ENCODE assay signal across 17 mouse cellular contexts in the genomic region with DNA sequence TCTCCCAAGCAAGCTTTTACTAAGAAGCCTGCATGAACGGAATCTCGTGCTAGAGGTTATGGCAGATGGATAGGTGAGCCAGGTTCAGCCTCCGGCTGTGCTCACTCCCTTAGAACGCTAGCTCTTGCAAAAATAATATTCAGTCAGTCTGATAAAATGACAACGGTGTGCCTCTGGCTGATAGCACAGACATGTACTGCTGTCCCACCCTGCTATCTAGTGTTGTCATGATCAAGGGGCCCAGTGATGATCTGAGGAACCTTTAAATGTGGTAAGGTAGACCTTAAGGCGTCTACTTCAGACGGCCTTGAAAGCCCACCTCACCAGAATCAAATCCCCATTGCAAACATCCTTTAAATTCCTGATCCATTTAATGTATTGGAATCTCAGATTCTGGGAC. TPM values are rescaled to one million over a fixed set of nuclear protein-coding genes. Genes with fewer than 3 reads are reported as not detected.
DNase-seq lines count a peak whose midpoint lies in the region; ATAC-seq lines count a peak whose summit lies in the region.
"Had no signal": no experiment of that assay in that cellular context is flagged by ENCODE, and none has a peak within 500 bp of the region (broad histone marks: within the 10 kb centered on the region; RNA-seq: fewer than 3 reads in every experiment).

No protein-coding gene starts in this region.

- H3K9ac ChIP-seq in forebrain, embryonic 15.5 days (replicated peaks) = no peak overlapping the region
- no peak overlapping the region for H3K9ac ChIP-seq in midbrain, embryonic 16.5 days (ENCODE audit: low read depth, low read length)
- no peak overlapping the region for H3K9ac ChIP-seq in midbrain, embryonic 13.5 days (replicated peaks)
- H3K9ac ChIP-seq in liver, embryonic 16.5 days (ENCODE audit: low read depth, low read length) = peak overlapping the region; percentile 69

- peaks cover 49% of the 10 kb centered on the region for H3K27me3 ChIP-seq in forebrain, embryonic 10.5 days (ENCODE audit: poor library complexity, severe bottlenecking)
- no peaks in the 10 kb centered on the region for H3K27me3 ChIP-seq in forebrain, embryonic 15.5 days
- peaks cover 4% of the 10 kb centered on the region for H3K27me3 ChIP-seq in midbrain, embryonic 16.5 days (ENCODE audit: control insufficient read depth, insufficient read depth, low read depth, low read length)
- peaks cover 31% of the 10 kb centered on the region for H3K27me3 ChIP-seq in midbrain, embryonic 13.5 days
- peaks cover 9% of the 10 kb centered on the region; the same call in 1 of the 2 replicates for H3K27me3 ChIP-seq in erythroblast, embryonic 14.5 days (ENCODE audit: control insufficient read depth)
- no peaks in the 10 kb centered on the region for H3K27me3 ChIP-seq in liver, embryonic 16.5 days (ENCODE audit: control insufficient read depth, insufficient read depth, low read depth, low read length)

- no peak overlapping the region for H3K4me3 ChIP-seq in forebrain, embryonic 10.5 days
- H3K4me3 ChIP-seq in forebrain, embryonic 15.5 days = no peak overlapping the region
- H3K4me3 ChIP-seq in midbrain, embryonic 16.5 days (ENCODE audit: low read depth, low read length) = no peak overlapping the region
- no peak overlapping the region for H3K4me3 ChIP-seq in midbrain, embryonic 13.5 days (replicated peaks)
- H3K4me3 ChIP-seq in erythroblast, embryonic 14.5 days (replicated peaks) = peak overlapping the region; percentile 74
- H3K4me3 ChIP-seq in liver, embryonic 16.5 days (ENCODE audit: low read depth, low read length) = peak overlapping the region; percentile 65
- H3K4me3 ChIP-seq: left cerebral cortex, adult 2 months had no signal

- H3K36me3 ChIP-seq in forebrain, embryonic 10.5 days (replicated peaks) = peaks cover 24% of the 10 kb centered on the region
- no peaks in the 10 kb centered on the region for H3K36me3 ChIP-seq in forebrain, embryonic 15.5 days
- no peaks in the 10 kb centered on the region for H3K36me3 ChIP-seq in midbrain, embryonic 16.5 days (ENCODE audit: control insufficient read depth, insufficient read depth, low read length)
- H3K36me3 ChIP-seq in midbrain, embryonic 13.5 days = no peaks in the 10 kb centered on the region
- H3K36me3 ChIP-seq in erythroblast, embryonic 14.5 days (ENCODE audit: control insufficient read depth) = peaks cover 99% of the 10 kb centered on the region
- peaks cover 20% of the 10 kb centered on the region for H3K36me3 ChIP-seq in liver, embryonic 16.5 days (ENCODE audit: control insufficient read depth, insufficient read depth)

- H3K27ac ChIP-seq in forebrain, embryonic 10.5 days = peak overlapping the region; percentile 31; the same call in 1 of the 2 replicates
- H3K27ac ChIP-seq in forebrain, embryonic 15.5 days (replicated peaks) = no peak overlapping the region
- no peak overlapping the region for H3K27ac ChIP-seq in midbrain, embryonic 16.5 days (ENCODE audit: low read length)
- H3K27ac ChIP-seq in midbrain, embryonic 13.5 days = no peak overlapping the region
- H3K27ac ChIP-seq in liver, embryonic 16.5 days (ENCODE audit: low read length) = peak overlapping the region; percentile 94
- H3K27ac ChIP-seq: left cerebral cortex, adult 2 months had no signal

- H3K9me3 ChIP-seq in forebrain, embryonic 10.5 days = no peaks in the 10 kb centered on the region
- H3K9me3 ChIP-seq in forebrain, embryonic 15.5 days = no peaks in the 10 kb centered on the region
- H3K9me3 ChIP-seq in midbrain, embryonic 16.5 days (replicated peaks; ENCODE audit: control insufficient read depth, low read length, poor library complexity, severe bottlenecking) = no peaks in the 10 kb centered on the region
- H3K9me3 ChIP-seq in midbrain, embryonic 13.5 days = no peaks in the 10 kb centered on the region
- H3K9me3 ChIP-seq in erythroblast, embryonic 14.5 days (ENCODE audit: control insufficient read depth, low read length) = no peaks in the 10 kb centered on the region
- H3K9me3 ChIP-seq in liver, embryonic 16.5 days (replicated peaks; ENCODE audit: control insufficient read depth, low read length) = no peaks in the 10 kb centered on the region

- DNase-seq in forebrain, embryonic 10.5 days (ENCODE audit: extremely low spot score, low spot score) = peak; percentile 12
- no peak for DNase-seq in thymus, postnatal 0 days (ENCODE audit: low spot score)
- DNase-seq: adrenal gland, postnatal 10 days; cerebellum, adult 11-12 months; heart, postnatal 10 days; kidney, adult 18-20 months had no signal

- H3K4me1 ChIP-seq in forebrain, embryonic 10.5 days = peaks cover 91% of the 10 kb centered on the region
- peaks cover 40% of the 10 kb centered on the region for H3K4me1 ChIP-seq in forebrain, embryonic 15.5 days
- H3K4me1 ChIP-seq in midbrain, embryonic 16.5 days (ENCODE audit: control insufficient read depth, insufficient read depth, low read length) = peaks cover 19% of the 10 kb centered on the region
- H3K4me1 ChIP-seq in midbrain, embryonic 13.5 days (replicated peaks) = peaks cover 37% of the 10 kb centered on the region
- peaks cover 81% of the 10 kb centered on the region for H3K4me1 ChIP-seq in erythroblast, embryonic 14.5 days (ENCODE audit: control insufficient read depth)
- H3K4me1 ChIP-seq in liver, embryonic 16.5 days (ENCODE audit: control insufficient read depth, low read depth, low read length) = peaks cover 55% of the 10 kb centered on the region

- ATAC-seq in forebrain, embryonic 15.5 days (replicated peaks) = no peak
- no peak for ATAC-seq in midbrain, embryonic 16.5 days
- no peak for ATAC-seq in midbrain, embryonic 13.5 days
- peak; percentile 67 for ATAC-seq in liver, embryonic 16.5 days (ENCODE audit: low read depth)
- no peak for ATAC-seq in granulocyte monocyte progenitor cell, adult 5-6 weeks (replicated peaks; ENCODE audit: poor library complexity, severe bottlenecking)

- WGBS in forebrain, embryonic 10.5 days = 90% methylated on average over 7 of the region's 7 CpGs
- whole genome bisulfite sequencing in forebrain, embryonic 15.5 days = 75% methylated on average over 7 of the region's 7 CpGs
- WGBS in midbrain, embryonic 16.5 days = 64% methylated on average over 7 of the region's 7 CpGs
- WGBS in midbrain, embryonic 13.5 days = 75% methylated on average over 7 of the region's 7 CpGs
- WGBS in liver, embryonic 16.5 days (ENCODE audit: insufficient replicate concordance) = 24% methylated on average over 7 of the region's 7 CpGs

- no peak overlapping the region for H3K4me2 ChIP-seq in forebrain, embryonic 15.5 days (replicated peaks)
- peak overlapping the region; percentile 7; the same call in 1 of the 2 replicates for H3K4me2 ChIP-seq in midbrain, embryonic 16.5 days (ENCODE audit: low read length)
- H3K4me2 ChIP-seq in midbrain, embryonic 13.5 days (replicated peaks) = no peak overlapping the region
- peak overlapping the region; percentile 85 for H3K4me2 ChIP-seq in liver, embryonic 16.5 days (ENCODE audit: low read depth, low read length)

RNA-seq across cellular contexts. Expression of gene Rgcc, which starts 5.2 kb away (rescaled TPM):
- 52.1 and 60.1 TPM in 2 replicates for polyA plus RNA-seq in forebrain, embryonic 10.5 days (2016; fragmentation: Nextera tagmentation; extraction: Ambion mirVana)
- 67.3 and 68.3 TPM in 2 replicates for polyA plus RNA-seq in forebrain, embryonic 15.5 days (2015; fragmentation: Nextera tagmentation; extraction: Ambion mirVana)
- polyA plus RNA-seq in midbrain, embryonic 16.5 days (2015; fragmentation: Nextera tagmentation; extraction: Ambion mirVana) = 26.3 and 36.4 TPM in 2 replicates
- polyA plus RNA-seq in midbrain, embryonic 13.5 days (2015; fragmentation: Nextera tagmentation; extraction: Ambion mirVana) = 10.4 and 13.7 TPM in 2 replicates
- polyA plus RNA-seq in erythroblast, embryonic 14.5 days (2012) = 77.8 and 94.4 TPM in 2 replicates
- polyA plus RNA-seq in liver, embryonic 16.5 days (2015; fragmentation: Nextera tagmentation; extraction: Ambion mirVana) = 237 and 262 TPM in 2 replicates
- total RNA-seq in granulocyte monocyte progenitor cell, adult 5-6 weeks (2014; fragmentation: Nextera tagmentation) = 84.3 and 97.4 TPM in 2 replicates
- total RNA-seq in granulocyte monocyte progenitor cell, adult 5-6 weeks (2017) = 241 and 247 TPM in 2 replicates
- 552 and 560 TPM in 2 replicates for polyA plus RNA-seq in thymus, postnatal 0 days (2015; fragmentation: Nextera tagmentation; extraction: Ambion mirVana)

RNA-seq across cellular contexts. Expression of gene Zfp957, which starts 49.0 kb away (rescaled TPM):
- polyA plus RNA-seq in forebrain, embryonic 10.5 days (2016; fragmentation: Nextera tagmentation; extraction: Ambion mirVana) = not detected in 2 replicates
- polyA plus RNA-seq in forebrain, embryonic 15.5 days (2015; fragmentation: Nextera tagmentation; extraction: Ambion mirVana) = not detected in 2 replicates
- not detected in 2 replicates for polyA plus RNA-seq in midbrain, embryonic 16.5 days (2015; fragmentation: Nextera tagmentation; extraction: Ambion mirVana)
- polyA plus RNA-seq in midbrain, embryonic 13.5 days (2015; fragmentation: Nextera tagmentation; extraction: Ambion mirVana) = not detected in 2 replicates
- polyA plus RNA-seq in erythroblast, embryonic 14.5 days (2012) = 0.04 TPM in 1 of 2 replicates, not detected in the other
- polyA plus RNA-seq in liver, embryonic 16.5 days (2015; fragmentation: Nextera tagmentation; extraction: Ambion mirVana) = not detected in 2 replicates
- total RNA-seq in granulocyte monocyte progenitor cell, adult 5-6 weeks (2014; fragmentation: Nextera tagmentation) = not detected in 2 replicates
- not detected in 2 replicates for total RNA-seq in granulocyte monocyte progenitor cell, adult 5-6 weeks (2017)
- polyA plus RNA-seq in thymus, postnatal 0 days (2015; fragmentation: Nextera tagmentation; extraction: Ambion mirVana) = not detected in 2 replicates
- total RNA-seq: adrenal gland, postnatal 10 days; heart, postnatal 10 days; layer of hippocampus, adult 18-20 months; left cerebral cortex, adult 2 months had no signal
- polyA plus RNA-seq: gonadal fat pad, adult 2 months; limb, embryonic 14.5 days; spleen, adult 2 months had no signal

Comparison
In these comparisons a context has a peak if more than half of its experiments do, and no peak if none do; other contexts are left out.
1. H3K27ac ChIP-seq: peak in forebrain, embryonic 10.5 days (single experiment) and liver, embryonic 16.5 days (single experiment); none in forebrain, embryonic 15.5 days (single experiment), midbrain, embryonic 16.5 days (single experiment) and midbrain, embryonic 13.5 days (single experiment).
2. H3K4me2 ChIP-seq: peak in midbrain, embryonic 16.5 days (single experiment) and liver, embryonic 16.5 days (single experiment); none in forebrain, embryonic 15.5 days (single experiment) and midbrain, embryonic 13.5 days (single experiment).
3. H3K4me3 ChIP-seq: peak in erythroblast, embryonic 14.5 days (single experiment) and liver, embryonic 16.5 days (single experiment); none in forebrain, embryonic 10.5 days (single experiment), forebrain, embryonic 15.5 days (single experiment), midbrain, embryonic 16.5 days (single experiment) and midbrain, embryonic 13.5 days (single experiment).